Mouse (Mus musculus) CH12.LX (cell line): ENCODE results near the gene Cldn12.

ENCODE experiments used
- CTCF ChIP-seq, 2 experiments: IDR thresholded peaks in 1 of 2; conservative IDR thresholded peaks in 1 of 2; 2 replicates each; pipeline ENCODE4 v1.5.1; 2011 to 2012; ENCODE audit warnings: low read depth in 2 of 2, low read length in 2 of 2, improper control_type of control experiment in 1 of 2, inconsistent platforms in 1 of 2, mild to moderate bottlenecking in 1 of 2, moderate library complexity in 1 of 2
- HCFC1 ChIP-seq: IDR thresholded peaks from 2 replicates; pipeline ENCODE4 v1.6.1; 2012; ENCODE audit warnings: low read depth, mild to moderate bottlenecking, inconsistent platforms, low read length, improper control_type of control experiment
- MEF2A ChIP-seq: IDR thresholded peaks from 2 replicates; pipeline ENCODE4 v1.6.1; 2014; ENCODE audit warnings: low read depth, mild to moderate bottlenecking, inconsistent platforms, low read length, improper control_type of control experiment, borderline replicate concordance
- MYC ChIP-seq: IDR thresholded peaks from 2 replicates; pipeline ENCODE4 v1.6.1; 2011; ENCODE audit warnings: low read depth, mild to moderate bottlenecking, improper control_type of control experiment, low read length
- POLR2A ChIP-seq: IDR thresholded peaks from 2 replicates; pipeline ENCODE4 v1.6.1; 2011; ENCODE audit warnings: low read depth, mild to moderate bottlenecking, improper control_type of control experiment, low read length
- POLR2AphosphoS2 ChIP-seq: IDR thresholded peaks from 2 replicates; pipeline ENCODE4 v1.6.1; 2011; ENCODE audit warnings: low read depth, low read length, improper control_type of control experiment
- ZNF384 ChIP-seq: IDR thresholded peaks from 2 replicates; pipeline ENCODE4 v1.6.1; 2012; ENCODE audit warnings: low read depth, low read length, improper control_type of control experiment, inconsistent platforms

GRCm38 (mm10) chr5:5551110-5551509 lies 36.4 kb upstream of the Cldn12 start:
- TF ChIP-seq CTCF (conservative IDR thresholded peaks at IDR 0.05 in 1 of 2, IDR thresholded peaks at IDR 0.05 in 1 of 2; ENCODE audit: low read depth in 2 of 2, low read length in 2 of 2) (no peak), POLR2A (no peak), MYC (no peak), ZNF384 (no peak), MEF2A (no peak), POLR2AphosphoS2 (no peak), HCFC1 (no peak)
